Mouse (Mus musculus) adrenal gland, postnatal 25 days (tissue): ENCODE measurements at regions not wholly inside any gene's neighbourhood (a gene's known extent, or its start where the extent isn't known, plus 50 kb on each side); places are given as distances from the start of the nearest gene placed in this dataset.

Source experiments
- DNase-seq: peaks from one replicate; pipeline ENCODE4 v3.0.0; 2021; ENCODE audit warnings: mixed read lengths

DNA sequence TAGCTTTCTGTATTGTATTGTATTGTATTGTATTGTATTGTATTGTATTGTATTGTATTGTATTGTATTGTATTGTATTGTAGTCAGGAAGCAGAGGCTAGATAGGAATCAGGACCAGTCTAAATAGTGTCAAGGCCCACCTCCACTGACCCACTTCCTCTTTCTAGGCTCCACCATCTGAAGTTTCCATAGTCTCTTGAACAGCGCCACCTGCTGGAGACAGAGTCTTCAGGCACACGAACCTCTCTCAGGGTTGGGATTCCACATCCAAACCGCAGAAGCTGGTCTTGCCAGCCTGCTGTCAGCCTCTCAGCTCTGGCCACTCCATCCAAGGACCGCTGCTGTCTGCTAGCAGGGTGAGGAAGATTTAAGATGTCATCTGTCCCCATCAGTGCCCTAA, 234.6 kb downstream of the Cdh26 start:
- DNase-seq = peak; percentile 60

GRCm38 (mm10) chr2:178668451-178668850, 238.1 kb downstream of the Cdh26 start:
- peak; percentile 14 for DNase-seq

- no peak for DNase-seq
Measured at GRCm38 (mm10) chr2:178670952-178671351, 240.6 kb downstream of the Cdh26 start.

GRCm38 (mm10) chr2:178673621-178674020, 243.3 kb downstream of the Cdh26 start:
- DNase-seq = peak; percentile 8

DNA sequence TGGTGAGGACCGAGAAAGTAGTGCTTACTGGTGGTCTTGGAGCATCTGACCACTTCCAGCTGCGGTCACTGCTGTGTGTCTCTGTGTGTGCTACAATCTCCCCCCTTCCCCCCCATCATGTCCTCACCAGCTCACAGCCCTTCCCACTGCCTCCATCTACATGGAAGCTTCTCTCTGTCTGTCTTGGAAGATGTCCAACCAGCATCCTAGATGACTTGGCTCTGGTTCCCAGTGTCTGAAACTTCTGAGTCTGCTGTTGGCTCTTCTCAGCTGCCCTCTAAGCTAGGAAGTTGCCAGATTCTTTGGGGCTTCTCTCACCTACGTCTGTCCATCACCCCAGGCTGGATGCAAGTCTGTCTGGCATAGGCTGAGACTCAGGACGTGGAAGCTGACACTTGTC, 244.3 kb downstream of the Cdh26 start:
- DNase-seq = no peak

DNA sequence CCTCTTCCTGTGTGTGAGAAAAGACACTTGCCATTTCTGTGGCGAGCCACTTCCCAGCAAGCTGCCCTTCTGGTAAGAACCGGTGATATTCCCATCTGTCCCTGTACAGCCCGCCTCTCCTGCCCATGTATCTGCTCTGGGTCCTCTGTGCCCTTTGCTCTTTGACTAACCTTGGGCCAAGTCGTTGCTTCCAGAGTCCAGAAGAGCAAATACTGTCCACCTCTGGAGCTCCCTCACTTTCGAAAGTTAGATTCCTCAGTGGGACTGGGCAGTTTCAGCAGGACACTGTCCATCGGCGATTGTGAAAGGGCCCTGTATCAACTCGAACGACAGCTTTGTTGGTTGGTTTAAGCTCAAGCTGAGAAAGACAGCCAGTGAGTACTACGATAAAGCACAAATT, 246.6 kb downstream of the Cdh26 start:
- DNase-seq = no peak

DNA sequence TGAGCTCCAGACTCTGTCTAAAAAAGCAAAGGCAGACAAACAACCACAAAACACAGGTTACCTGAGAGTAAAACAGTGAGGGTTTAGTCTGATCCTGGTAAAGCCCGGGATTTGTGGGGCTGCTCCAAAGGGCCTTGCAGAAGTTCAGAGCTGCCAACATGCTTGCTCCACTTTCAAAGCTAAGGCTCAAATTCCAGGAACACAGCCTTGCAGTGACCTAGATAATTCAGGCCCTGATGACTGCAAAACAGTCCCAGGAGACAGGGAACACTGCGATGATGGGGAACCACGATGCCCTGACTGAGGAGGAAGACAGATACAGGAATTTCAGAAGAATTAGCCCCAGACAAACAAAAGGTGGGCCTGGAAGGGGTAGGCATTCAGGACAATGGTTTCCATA, 250.0 kb downstream of the Cdh26 start:
- peak; percentile 4 for DNase-seq

- DNase-seq = no peak
Measured at GRCm38 (mm10) chr2:178684026-178684958, 254.0 kb downstream of the Cdh26 start.

- no peak for DNase-seq
Measured at GRCm38 (mm10) chr2:178685211-178685610, 254.9 kb downstream of the Cdh26 start.

DNA sequence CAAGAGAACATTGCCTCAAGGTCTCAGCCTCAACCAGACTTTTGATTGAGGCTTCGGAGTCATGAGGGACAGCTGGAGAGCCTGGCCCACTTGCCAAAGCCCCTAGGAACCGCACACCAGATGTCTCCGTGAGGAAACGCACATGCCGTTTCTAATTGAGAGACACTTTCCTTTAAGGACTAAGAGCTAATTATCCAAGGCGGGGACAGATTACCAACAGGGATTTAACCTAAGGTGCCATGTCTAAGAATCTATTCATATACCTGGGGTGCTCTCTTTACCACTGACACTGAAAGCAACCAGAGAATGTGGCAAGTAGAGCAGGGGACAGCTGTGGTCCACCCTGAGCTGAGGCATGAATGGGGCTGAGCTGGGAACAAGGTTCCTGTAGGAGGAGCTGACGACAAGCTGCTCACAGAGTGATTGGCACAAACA, 255.9 kb downstream of the Cdh26 start:
- DNase-seq = no peak

GRCm38 (mm10) chr2:178688586-178688985, 258.3 kb downstream of the Cdh26 start:
- DNase-seq = no peak

DNA sequence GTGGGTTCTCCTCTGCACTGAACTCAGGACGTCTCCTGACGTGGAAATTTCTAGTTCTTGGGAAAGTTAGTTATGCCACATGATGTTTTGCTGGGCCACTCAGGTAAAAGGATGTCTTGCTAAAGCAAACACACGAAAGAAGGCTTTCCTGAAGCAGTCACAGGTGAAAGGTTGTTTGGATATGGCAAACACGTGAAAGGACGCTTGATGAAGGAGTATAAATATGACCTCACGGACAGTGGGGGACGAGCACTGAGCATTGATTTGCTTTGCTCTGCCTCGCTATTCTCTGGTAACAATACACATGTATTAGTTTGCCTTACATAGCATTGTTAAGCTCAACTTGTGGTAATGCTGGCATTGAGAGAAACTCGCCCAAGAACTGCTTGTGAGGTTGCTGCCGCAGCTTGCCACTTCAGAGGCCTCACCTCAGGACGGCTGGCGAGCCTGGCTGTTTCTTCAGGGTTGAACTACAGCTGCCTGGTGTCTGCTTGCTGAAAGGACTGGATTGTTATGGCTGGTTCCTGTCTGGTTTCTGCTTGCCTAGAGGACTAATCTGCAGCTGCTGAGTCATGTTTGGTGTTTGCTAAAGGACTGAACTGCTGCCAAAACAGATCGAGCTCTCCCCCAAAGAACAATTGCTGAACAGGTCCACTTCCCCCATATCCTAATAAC, 261.0 kb downstream of the Cdh26 start:
- DNase-seq = peak; percentile 11

DNA sequence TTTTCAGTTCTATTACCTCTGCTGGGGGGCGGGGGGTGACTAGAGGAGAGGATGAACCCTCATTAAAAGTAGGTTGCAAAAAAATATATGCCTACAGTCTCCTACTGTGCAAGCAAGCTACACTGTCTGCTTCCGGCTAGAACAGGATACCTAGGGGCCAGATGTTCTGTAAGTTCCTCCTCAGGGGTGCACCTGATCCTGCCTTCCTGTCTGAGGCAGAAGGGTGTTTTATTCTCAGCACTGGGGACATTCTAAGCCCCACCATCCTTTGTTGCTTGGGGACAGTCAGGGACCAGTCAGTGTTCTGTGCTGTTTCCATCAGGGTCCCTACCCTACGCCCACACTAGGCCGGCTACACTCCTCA, 261.5 kb downstream of the Cdh26 start:
- DNase-seq = no peak

- no peak for DNase-seq
Measured at GRCm38 (mm10) chr2:178692231-178692630, 261.9 kb downstream of the Cdh26 start.

DNA sequence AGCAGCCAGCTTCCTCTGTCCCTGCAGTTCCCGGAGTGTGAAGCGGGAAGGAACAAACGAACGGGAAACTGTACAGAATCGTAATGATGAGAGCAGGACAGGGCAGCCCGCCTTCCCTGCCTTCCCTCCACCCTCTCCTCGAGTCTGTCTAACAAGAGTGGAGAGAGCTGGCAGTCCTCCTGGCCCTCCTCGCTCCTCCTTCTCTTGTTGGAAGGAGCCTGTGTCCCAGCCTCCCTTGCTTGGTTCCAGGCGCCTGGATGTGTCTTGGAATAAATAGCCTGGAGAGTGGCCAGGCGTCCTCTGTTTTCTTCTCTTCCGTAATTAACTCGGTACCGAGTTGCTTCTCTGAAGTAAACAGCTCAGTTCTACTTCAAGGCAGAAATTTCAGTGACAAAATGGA, 268.3 kb downstream of the Cdh26 start:
- DNase-seq = peak; percentile 4

DNA sequence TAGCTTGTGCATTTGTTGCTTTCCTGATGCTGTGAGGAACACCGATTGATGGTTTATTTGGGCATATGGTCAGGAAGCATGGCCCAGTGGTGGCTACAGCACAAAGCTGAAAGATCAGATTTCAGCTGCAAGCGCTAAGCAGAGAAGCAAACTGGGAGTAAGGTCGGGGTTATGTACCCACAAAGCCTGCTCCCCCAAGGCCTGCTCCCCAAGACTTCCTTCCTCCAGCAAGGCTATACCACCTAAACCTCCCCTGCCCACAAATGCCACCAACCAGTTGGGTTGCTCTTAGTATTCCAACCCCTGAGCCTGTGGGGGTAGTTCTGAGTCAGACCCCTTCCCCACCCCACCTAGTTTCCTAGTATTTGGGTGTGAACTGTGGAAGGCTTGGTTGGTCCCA, 270.5 kb downstream of the Cdh26 start:
- DNase-seq = no peak

- no peak for DNase-seq
Measured at GRCm38 (mm10) chr2:178704510-178704909, 274.2 kb downstream of the Cdh26 start.

DNA sequence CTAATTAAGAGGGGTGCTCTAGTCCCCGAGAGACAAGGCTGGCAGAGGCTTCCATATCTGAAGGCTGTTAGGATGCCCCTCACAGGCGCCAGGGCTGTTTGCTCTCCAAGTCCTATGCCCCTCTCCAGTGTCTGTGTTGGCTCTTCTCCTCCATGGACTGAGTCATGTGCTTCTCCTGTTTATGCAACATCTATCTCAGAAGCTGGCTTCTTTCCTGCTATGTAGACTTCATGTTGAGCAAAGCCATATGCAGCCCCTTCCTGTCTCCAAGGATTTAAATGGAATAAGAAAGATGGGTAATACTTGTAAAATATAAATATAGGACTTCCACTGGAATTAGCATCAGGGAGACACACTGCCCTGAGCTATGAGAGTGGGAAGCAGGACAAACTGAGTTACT, 278.3 kb downstream of the Cdh26 start:
- no peak for DNase-seq

GRCm38 (mm10) chr2:178709192-178709881, 279.0 kb downstream of the Cdh26 start:
- no peak for DNase-seq

- no peak for DNase-seq
Measured at GRCm38 (mm10) chr2:178710001-178710400, 279.7 kb downstream of the Cdh26 start.

DNA sequence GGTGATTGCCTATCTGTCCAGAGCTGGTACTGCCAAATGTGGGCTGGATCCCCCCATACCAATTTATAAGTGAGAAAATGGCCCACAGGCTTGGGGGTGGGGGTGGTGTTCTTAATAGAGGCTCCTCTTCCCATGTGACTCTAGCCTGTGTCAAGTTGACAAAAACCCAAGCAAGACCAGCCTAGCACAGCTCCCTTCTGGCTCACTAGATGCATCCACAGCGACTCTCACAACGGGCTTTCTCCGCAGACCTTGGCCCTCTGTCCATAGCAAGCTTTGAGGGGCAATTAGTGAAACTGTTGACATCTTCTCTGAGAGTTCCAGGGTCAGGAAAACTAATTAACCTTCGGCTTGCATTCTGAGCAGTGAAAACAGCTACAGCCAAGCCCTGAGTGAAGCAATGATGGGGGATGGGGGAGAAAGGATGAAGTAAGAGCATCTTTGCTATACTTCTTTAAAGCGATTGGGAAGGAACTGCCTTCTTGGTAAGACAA, 281.3 kb downstream of the Cdh26 start:
- DNase-seq = no peak

- no peak for DNase-seq
Measured at GRCm38 (mm10) chr2:178712391-178712892, 282.1 kb downstream of the Cdh26 start.
